Mouse (Mus musculus) CH12.LX (cell line): Measurements from ENCODE around the gene Lsm2. TPM values are rescaled to one million over a fixed set of nuclear protein-coding genes. Genes with fewer than 3 reads are reported as not detected.

Source experiments
- DNase-seq: peaks from one replicate; pipeline ENCODE4 v3.0.0-alpha.2; 2013; ENCODE audit errors: extremely low read depth
- H3K27ac ChIP-seq: 2 replicates; pipeline ENCODE4 v1.5.1; 2012; ENCODE audit warnings: low read depth, mild to moderate bottlenecking, control low read depth, moderate library complexity; ENCODE audit not compliant: insufficient read depth
- H3K27me3 ChIP-seq: replicated peaks from 2 replicates; pipeline ENCODE3; 2012; ENCODE audit warnings: inconsistent platforms
- H3K36me3 ChIP-seq, 2 experiments: replicated peaks in 1 of 2; 2 replicates each; pipeline versions ENCODE3 to v1.6.1; 2012; ENCODE audit warnings: inconsistent platforms in 1 of 2, low read length in 1 of 2, mild to moderate bottlenecking in 1 of 2, mixed read lengths in 1 of 2, moderate library complexity in 1 of 2; ENCODE audit not compliant: control insufficient read depth in 1 of 2, insufficient read depth in 1 of 2
- H3K4me1 ChIP-seq, 2 experiments: 2 replicates each; pipeline ENCODE4 v1.6.1; 2012; ENCODE audit warnings: inconsistent platforms in 1 of 2, moderate library complexity in 1 of 2; ENCODE audit not compliant: insufficient read depth in 2 of 2, control insufficient read depth in 1 of 2
- H3K4me2 ChIP-seq: 2 replicates; pipeline ENCODE4 v1.6.1; 2012; ENCODE audit warnings: low read depth, mild to moderate bottlenecking, control low read depth; ENCODE audit not compliant: poor library complexity, insufficient read depth, severe bottlenecking
- H3K4me3 ChIP-seq, 3 experiments: fragments of 150-350 bp in 1 of 3; sonication (generic) in 1 of 3; replicated peaks in 1 of 3; 2 replicates each; pipeline versions ENCODE3 to v1.5.1; 2011 to 2012; ENCODE audit warnings: low read depth in 2 of 3, low read length in 2 of 3, mild to moderate bottlenecking in 2 of 3, moderate library complexity in 2 of 3, control low read depth in 1 of 3, improper control_type of control experiment in 1 of 3, inconsistent platforms in 1 of 3, mixed read lengths in 1 of 3; ENCODE audit not compliant: poor library complexity in 1 of 3
- H3K79me2 ChIP-seq: replicated peaks from 2 replicates; pipeline ENCODE4 v1.6.1; 2012; ENCODE audit warnings: mild to moderate bottlenecking, moderate library complexity; ENCODE audit not compliant: control insufficient read depth, poor library complexity, insufficient read depth, severe bottlenecking; ENCODE audit errors: extremely low read depth
- H3K9ac ChIP-seq: 2 replicates; pipeline ENCODE4 v1.6.1; 2012; ENCODE audit warnings: low read depth, mild to moderate bottlenecking, control low read depth, moderate library complexity; ENCODE audit not compliant: insufficient read depth
- H3K9me3 ChIP-seq: replicated peaks from 2 replicates; pipeline ENCODE3; 2012; ENCODE audit warnings: low read length, inconsistent platforms, mixed read lengths
- CTCF ChIP-seq, 2 experiments: IDR thresholded peaks in 1 of 2; conservative IDR thresholded peaks in 1 of 2; 2 replicates each; pipeline ENCODE4 v1.5.1; 2011 to 2012; ENCODE audit warnings: low read depth in 2 of 2, low read length in 2 of 2, improper control_type of control experiment in 1 of 2, inconsistent platforms in 1 of 2, mild to moderate bottlenecking in 1 of 2, moderate library complexity in 1 of 2
- ELF1 ChIP-seq: IDR thresholded peaks from 2 replicates; pipeline ENCODE4 v1.6.1; 2014; ENCODE audit warnings: low read depth, mild to moderate bottlenecking, inconsistent platforms, low read length, improper control_type of control experiment
- EP300 ChIP-seq: IDR thresholded peaks from 2 replicates; pipeline ENCODE4 v1.6.1; 2011; ENCODE audit warnings: low read length, improper control_type of control experiment
- ETS1 ChIP-seq: conservative IDR thresholded peaks from 2 replicates; pipeline ENCODE4 v1.6.1; 2012; ENCODE audit warnings: low read depth, mild to moderate bottlenecking, inconsistent platforms, low read length, improper control_type of control experiment, moderate library complexity
- GABPA ChIP-seq: IDR thresholded peaks from 2 replicates; pipeline ENCODE4 v1.6.1; 2012; ENCODE audit warnings: low read depth, low read length, improper control_type of control experiment, inconsistent platforms; ENCODE audit not compliant: insufficient replicate concordance
- HCFC1 ChIP-seq: IDR thresholded peaks from 2 replicates; pipeline ENCODE4 v1.6.1; 2012; ENCODE audit warnings: low read depth, mild to moderate bottlenecking, inconsistent platforms, low read length, improper control_type of control experiment
- IRF4 ChIP-seq: IDR thresholded peaks from 2 replicates; pipeline ENCODE4 v1.6.1; 2014; ENCODE audit warnings: low read depth, mild to moderate bottlenecking, inconsistent platforms, low read length, improper control_type of control experiment
- JUND ChIP-seq: conservative IDR thresholded peaks from 2 replicates; pipeline ENCODE4 v1.6.1; 2011; ENCODE audit warnings: low read depth, low read length, improper control_type of control experiment
- MAFK ChIP-seq: IDR thresholded peaks from 2 replicates; pipeline ENCODE4 v1.6.1; 2011; ENCODE audit warnings: low read length, improper control_type of control experiment; ENCODE audit not compliant: insufficient replicate concordance
- MAZ ChIP-seq: IDR thresholded peaks from 2 replicates; pipeline ENCODE4 v1.6.1; 2012; ENCODE audit warnings: low read depth, mild to moderate bottlenecking, inconsistent platforms, low read length, improper control_type of control experiment, moderate library complexity
- MEF2A ChIP-seq: IDR thresholded peaks from 2 replicates; pipeline ENCODE4 v1.6.1; 2014; ENCODE audit warnings: low read depth, mild to moderate bottlenecking, inconsistent platforms, low read length, improper control_type of control experiment, borderline replicate concordance
- MXI1 ChIP-seq: IDR thresholded peaks from 2 replicates; pipeline ENCODE4 v1.6.1; 2011; ENCODE audit warnings: mild to moderate bottlenecking, low read depth, low read length, improper control_type of control experiment
- PAX5 ChIP-seq: IDR thresholded peaks from 2 replicates; pipeline ENCODE4 v1.6.1; 2012; ENCODE audit warnings: low read length, inconsistent platforms, mixed read lengths
- POLR2A ChIP-seq: IDR thresholded peaks from 2 replicates; pipeline ENCODE4 v1.6.1; 2011; ENCODE audit warnings: low read depth, mild to moderate bottlenecking, improper control_type of control experiment, low read length
- RCOR1 ChIP-seq: conservative IDR thresholded peaks from 2 replicates; pipeline ENCODE4 v1.6.1; 2012; ENCODE audit warnings: low read depth, mild to moderate bottlenecking, inconsistent platforms, low read length, improper control_type of control experiment
- USF1 ChIP-seq: IDR thresholded peaks from 2 replicates; pipeline ENCODE4 v1.6.1; 2014; ENCODE audit warnings: low read depth, mild to moderate bottlenecking, inconsistent platforms, low read length, improper control_type of control experiment
- ZC3H11A ChIP-seq: IDR thresholded peaks from 2 replicates; pipeline ENCODE4 v1.6.1; 2012; ENCODE audit warnings: low read depth, mild to moderate bottlenecking, inconsistent platforms, low read length, improper control_type of control experiment
- ZKSCAN1 ChIP-seq: IDR thresholded peaks from 2 replicates; pipeline ENCODE4 v1.6.1; 2012; ENCODE audit warnings: low read depth, inconsistent platforms, low read length, improper control_type of control experiment, borderline replicate concordance
- ZNF384 ChIP-seq: IDR thresholded peaks from 2 replicates; pipeline ENCODE4 v1.6.1; 2012; ENCODE audit warnings: low read depth, low read length, improper control_type of control experiment, inconsistent platforms
- dilution Hi-C: fragments of 300-500 bp; cut with MboI; formaldehyde crosslinking; loops from 2 replicates; pipeline ENCODE4 v1.14.3; 2020; ENCODE audit warnings: low sequenced_read_pairs; ENCODE audit not compliant: extremely low pct_unique_long_range_greater_than_20kb, extremely low pct_ligation_motif_present
- in situ Hi-C: fragments of 300-500 bp; cut with MboI; formaldehyde crosslinking; loops from 3 replicates; pipeline ENCODE4 v1.14.3; 2019; ENCODE audit warnings: low sequenced_read_pairs, low pct_ligation_motif_present, low pct_unique_long_range_greater_than_20kb, mixed read lengths
- polyA plus RNA-seq: library from polyadenylated mRNA; unstranded; fragments of >175 nt; gene quantifications from 2 replicates; pipeline ENCODE4 v1.2.1, GENCODE M21; 2012; ENCODE audit warnings: low read depth; ENCODE audit not compliant: insufficient read length
- total RNA-seq, 2 experiments: library from RNA; depleted of rRNA; stranded (reverse); fragments of 300-350 nt in 1 of 2; fragments of >200 nt in 1 of 2; gene quantifications; 2 replicates each; pipeline ENCODE4 v1.2.3; 2012 to 2014

Gene Lsm2
- total and polyA plus RNA-seq, 3 experiments: 104 to 345 (median 135) TPM

GRCm38 (mm10) chr17:34962841-34963240 is 18.8 kb upstream of the Lsm2 start:
- H3K4me3 ChIP-seq: no peak overlapping the region
- H3K36me3 ChIP-seq: no peaks in the 10 kb centered on the region
- H3K4me2 ChIP-seq: no peak overlapping the region
- H3K27me3 ChIP-seq: no peaks in the 10 kb centered on the region
- no peaks in the 10 kb centered on the region for H3K79me2 ChIP-seq
- no peak overlapping the region for H3K9ac ChIP-seq
- DNase-seq: no peak
- in situ Hi-C loops: no loop called here
- H3K9me3 ChIP-seq: peaks cover 2% of the 10 kb centered on the region
- no peak for TF ChIP-seq ELF1
- no peak for TF ChIP-seq ZNF384
- no peak for TF ChIP-seq IRF4
- no peak for TF ChIP-seq ZKSCAN1
- no peak for TF ChIP-seq MXI1
- no peak for TF ChIP-seq PAX5
- no peak for TF ChIP-seq HCFC1
- TF ChIP-seq MAFK: no peak
- TF ChIP-seq JUND: no peak
- TF ChIP-seq EP300: no peak
- TF ChIP-seq GABPA: no peak
- TF ChIP-seq MAZ: no peak
- no peak for TF ChIP-seq MEF2A
- TF ChIP-seq USF1: no peak
- no peak for TF ChIP-seq ETS1
- no peak for TF ChIP-seq POLR2A
- TF ChIP-seq ZC3H11A: no peak
- no peak for TF ChIP-seq RCOR1
- no peak overlapping the region for H3K27ac ChIP-seq
- dilution Hi-C loops: no loop called here
- peaks cover 3 to 40% of the 10 kb centered on the region in 2 experiments for H3K4me1 ChIP-seq

DNA sequence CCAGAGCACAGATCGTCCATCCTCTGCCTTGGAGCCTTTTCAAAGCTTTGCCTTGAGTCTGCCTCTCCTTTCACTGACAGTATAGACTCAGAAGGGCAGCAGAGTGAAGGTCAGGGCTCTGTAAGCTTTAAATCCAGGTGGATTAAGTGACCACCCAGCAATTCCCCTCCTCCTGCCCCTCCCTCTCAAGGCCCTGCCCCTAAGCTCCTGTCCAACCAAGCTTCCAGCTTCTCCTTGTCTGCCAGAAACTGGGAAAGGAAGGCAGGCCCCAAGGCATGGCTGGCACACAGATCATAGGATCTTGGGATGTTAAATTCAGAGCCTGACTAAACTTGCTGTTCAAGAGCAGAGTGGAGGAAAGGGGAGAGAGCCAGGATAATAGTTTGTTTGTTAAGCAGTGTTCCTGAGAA is 17.0 kb upstream of the Lsm2 start:
- TF ChIP-seq ZNF384: no peak
- TF ChIP-seq MAFK: no peak
- no peak for TF ChIP-seq MAZ
- TF ChIP-seq ETS1: no peak
- no peak for TF ChIP-seq CTCF (conservative IDR thresholded peaks at IDR 0.05 in 1 of 2, IDR thresholded peaks at IDR 0.05 in 1 of 2; ENCODE audit: low read depth in 2 of 2, low read length in 2 of 2)
- TF ChIP-seq GABPA: no peak
- Histone ChIP-seq H3K4me3 (no peak overlapping the region), H3K27me3 (no peaks in the 10 kb centered on the region), H3K36me3 (no peaks in the 10 kb centered on the region), H3K79me2 (no peaks in the 10 kb centered on the region), H3K9ac (no peak overlapping the region), H3K4me1 (peaks cover 9 to 39% of the 10 kb centered on the region in 2 experiments), H3K27ac (no peak overlapping the region), H3K9me3 (no peaks in the 10 kb centered on the region), H3K4me2 (no peak overlapping the region)
- DNase-seq: no peak
- in situ Hi-C loops (no loop called here), dilution Hi-C loops (no loop called here)
